Mouse (Mus musculus) spleen, postnatal 10 days (tissue): ENCODE results near the gene Tex14.
"Not testable (repeated sequence)": the region's sequence is repeated elsewhere in the genome, so short reads cannot be mapped to it uniquely, and the experiment has no call there.

Experiments used
- DNase-seq, 2 experiments: peaks; one replicate each; pipeline ENCODE4 v3.0.0; 2021 to 2022; ENCODE audit warnings: low spot score in 2 of 2

Tex14 gene

DNA sequence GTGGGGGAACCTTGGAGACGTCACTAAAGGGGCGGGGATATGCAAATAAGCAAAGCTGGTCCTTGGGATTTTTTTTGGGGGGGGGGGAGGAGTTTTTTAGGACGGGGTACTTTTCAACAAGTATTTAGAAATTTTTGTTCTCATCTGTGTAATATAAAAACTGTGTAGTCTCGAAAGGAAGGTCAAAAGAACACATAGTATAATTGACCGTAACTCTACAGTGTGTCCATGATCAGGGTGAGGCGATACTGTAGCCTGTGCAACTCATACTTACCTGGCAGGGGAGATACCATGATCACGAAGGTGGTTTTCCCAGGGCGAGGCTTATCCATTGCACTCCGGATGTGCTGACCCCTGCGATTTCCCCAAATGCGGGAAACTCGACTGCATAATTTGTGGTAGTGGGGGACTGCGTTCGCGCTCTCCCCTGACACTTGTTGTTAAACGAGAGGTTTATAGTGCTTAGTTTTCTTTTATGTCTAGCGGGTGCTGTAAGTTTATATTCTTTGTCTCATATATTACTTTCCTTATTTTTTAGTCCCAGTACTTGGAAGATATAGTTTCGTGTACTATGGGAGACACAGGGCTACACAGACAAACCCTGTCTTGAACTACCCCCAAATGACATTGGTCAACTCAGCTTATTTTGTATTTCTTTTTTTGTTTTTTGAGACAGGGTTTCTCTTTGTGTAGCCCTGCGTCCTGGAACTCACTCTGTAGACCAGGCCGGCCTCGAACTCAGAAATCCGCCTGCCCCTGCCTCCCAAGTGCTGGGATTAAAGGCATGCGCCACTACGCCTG, 21.8 kb downstream of the Tex14 start:
- peak; percentile 66 to 91 for DNase-seq

DNA sequence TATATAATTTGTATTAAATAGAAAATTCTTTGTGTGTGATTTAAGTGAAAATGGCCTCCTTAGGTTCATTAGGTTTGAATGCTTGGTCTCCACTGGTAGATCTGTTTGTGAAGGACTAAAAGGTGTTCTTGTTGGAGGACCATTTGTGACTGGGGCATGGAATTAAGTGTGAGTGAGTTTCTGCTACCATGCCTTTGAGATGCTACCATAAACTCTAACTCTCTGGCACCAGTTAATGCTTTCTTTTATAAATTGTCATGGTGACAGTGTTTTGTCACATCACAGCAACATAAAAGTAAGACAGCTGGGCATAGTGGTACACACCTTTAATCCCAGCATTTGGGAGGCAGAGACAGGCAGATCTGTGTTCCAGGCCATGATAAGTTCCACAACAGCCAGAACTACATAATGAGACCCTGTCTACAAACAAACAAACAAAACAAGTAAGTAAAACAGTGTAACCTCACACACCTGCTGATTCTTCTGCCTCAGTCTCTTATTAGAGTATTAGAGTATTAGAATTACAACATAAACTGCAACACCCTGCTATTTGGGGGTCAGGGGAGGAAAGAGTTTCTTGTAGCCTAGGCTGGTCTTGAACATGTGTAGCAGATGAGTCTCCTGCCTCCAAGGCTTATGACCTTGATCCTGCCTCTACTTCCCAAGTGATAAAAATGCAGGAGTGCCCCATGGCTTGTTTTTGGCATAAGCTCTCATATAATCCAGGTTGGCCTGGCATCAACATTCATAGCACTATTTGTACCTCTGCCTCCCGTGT, 22.6 kb downstream of the Tex14 start:
- no peak for DNase-seq

DNA sequence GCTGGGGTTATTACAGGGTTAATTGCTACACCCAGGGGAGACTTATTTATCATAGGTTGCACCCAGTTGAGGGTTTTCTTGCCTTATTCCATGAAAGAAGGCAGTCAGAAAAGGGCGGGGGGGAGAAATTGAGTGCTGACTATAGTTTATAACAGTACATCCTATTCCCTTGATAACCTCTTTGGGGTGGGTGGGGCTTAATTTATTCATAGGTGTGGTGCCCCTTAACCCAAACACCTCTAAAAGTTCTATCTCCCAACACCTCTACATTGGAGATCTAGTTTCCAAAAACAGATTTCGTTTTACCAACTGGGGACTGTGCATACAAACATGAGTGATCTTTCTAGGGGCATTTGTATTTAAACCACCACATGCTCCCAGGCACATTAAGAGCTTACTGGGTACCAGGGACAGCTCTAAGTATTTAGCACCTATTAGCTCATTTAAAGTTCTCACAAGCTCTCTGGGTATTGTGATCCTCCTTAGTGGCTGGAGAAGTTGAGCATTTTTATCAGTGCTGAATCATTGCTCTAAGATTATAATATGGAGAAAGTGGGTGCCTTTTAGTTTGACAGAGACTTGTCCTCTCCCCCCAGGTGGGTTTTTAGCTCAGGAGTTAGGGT, 23.3 kb downstream of the Tex14 start:
- DNase-seq = no peak

DNA sequence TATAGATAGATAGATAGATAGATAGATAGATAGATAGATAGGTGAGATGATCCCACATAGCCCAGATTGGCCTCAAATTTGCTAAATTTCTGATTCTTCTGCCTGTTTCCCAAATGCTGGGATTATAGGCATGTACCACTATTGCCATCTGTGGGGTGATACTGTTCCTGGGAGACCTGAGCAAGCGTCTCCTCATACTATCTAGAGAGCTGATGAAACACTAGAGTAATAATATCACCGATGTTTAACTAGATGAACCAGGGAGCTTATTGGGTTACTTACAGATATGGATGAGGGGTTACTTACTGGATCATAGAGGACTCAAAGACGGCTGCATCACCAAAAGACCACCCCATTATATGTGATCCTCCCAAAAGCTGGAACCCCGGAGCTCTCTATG, 24.5 kb downstream of the Tex14 start:
- DNase-seq = no peak

DNA sequence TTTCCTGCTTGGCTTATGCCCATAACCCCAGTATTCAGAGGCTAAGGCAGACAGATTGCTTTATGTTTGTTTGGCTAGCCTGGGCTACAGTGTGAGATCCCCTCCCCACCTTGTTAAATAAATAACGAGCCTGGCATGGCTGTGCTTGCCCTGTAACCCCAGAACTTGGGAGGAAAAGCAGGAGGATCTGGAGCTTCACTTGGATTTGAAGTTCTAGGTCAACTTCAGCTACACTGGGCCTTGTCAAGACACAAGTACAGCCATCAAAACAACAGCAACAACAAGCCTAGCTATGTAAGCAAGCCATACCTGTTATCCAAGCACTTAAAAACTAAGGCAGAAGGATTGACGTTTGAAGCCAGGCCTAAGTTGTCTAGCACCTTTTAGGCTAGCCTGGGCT, 25.5 kb downstream of the Tex14 start:
- DNase-seq = no peak

DNA sequence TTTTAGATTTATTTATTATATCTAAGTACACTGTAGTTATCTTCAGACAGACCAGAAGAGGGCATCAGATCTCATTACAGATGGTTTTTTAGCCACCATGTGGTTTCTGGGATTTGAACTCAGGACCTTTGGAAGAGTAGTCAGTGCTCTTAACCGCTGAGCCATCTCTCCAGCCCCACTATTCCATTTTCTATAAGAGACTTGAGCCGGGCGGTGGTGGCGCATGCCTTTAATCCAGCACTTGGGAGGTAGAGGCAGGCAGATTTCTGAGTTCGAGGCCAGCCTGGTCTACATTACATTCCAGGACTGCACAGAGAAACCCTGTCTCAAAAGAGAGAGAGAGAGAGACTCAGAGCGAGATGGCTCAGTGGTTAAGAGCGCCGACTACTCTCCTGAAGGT, 26.9 kb downstream of the Tex14 start:
- not testable (repeated sequence) for DNase-seq

DNA sequence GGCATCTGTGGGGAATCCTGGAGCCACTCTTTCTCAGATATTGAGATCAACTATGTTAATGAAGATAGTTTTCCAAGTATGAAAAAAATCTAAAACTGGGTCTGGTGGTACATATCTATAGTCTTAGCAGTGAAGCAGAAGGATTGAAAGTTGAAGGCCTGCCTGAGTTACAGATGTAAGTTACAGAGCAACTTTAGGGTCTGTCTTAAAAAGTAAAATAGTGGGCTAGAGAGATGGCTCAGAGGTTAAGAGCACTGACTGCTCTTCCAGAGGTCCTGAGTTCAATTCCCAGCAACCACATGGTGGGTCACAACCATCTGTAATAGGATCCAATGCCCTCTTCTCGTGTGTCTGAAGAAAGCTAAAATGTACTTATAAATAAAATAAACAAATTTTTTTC, 27.6 kb downstream of the Tex14 start:
- no peak for DNase-seq

DNA sequence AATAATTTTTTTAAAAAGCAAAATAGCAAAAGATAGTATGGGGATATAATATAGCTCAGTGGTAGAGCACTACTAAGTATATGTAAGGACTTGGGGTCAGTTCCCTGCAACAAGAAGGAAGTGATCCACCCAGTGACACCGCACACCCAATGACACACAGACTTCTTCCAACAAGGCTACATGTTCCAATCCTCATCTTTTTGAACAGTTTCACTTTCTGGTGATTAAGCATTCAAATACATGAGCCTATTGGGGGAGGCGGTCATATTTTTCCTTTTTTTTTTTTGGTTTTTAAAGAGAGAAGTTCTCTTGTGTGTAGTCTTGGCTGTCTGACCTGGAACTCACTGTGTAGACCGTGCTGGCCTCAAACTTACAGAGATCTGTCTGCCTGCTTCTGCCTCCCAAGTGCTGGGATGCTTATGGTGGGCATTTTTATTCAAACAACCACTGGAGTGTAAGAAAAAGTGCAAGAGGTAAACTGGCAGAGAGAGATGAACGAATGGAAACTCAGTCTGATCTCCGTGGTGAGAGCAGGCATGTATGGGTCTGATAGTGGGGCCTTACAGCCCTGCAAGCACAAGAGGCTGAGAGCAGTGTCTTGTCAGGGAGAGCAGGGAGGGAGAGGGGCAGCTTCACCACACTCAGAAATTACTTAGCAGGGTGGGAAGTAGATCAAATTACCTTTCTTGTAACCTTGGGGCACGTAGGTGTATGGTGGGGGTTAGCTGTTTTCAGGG, 28.2 kb downstream of the Tex14 start:
- no peak for DNase-seq

DNA sequence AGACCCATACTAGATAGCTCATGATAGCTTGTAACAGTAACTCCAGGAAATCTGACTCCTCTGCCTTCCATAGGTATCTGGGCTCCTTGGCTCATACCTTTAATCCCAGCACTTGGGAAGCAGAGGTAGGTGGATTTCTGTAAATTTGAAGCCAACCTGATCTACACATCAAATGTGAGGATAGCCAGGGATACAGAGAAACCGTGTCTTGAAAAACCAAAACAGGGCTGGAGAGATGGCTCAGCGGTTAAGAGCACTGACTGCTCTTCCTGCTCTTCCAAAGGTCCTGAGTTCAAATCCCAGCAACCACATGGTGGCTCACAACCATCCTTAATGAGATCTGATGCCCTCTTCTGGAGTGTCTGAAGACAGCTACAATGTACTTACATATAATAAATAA, 30.2 kb downstream of the Tex14 start:
- not testable (repeated sequence) for DNase-seq

DNA sequence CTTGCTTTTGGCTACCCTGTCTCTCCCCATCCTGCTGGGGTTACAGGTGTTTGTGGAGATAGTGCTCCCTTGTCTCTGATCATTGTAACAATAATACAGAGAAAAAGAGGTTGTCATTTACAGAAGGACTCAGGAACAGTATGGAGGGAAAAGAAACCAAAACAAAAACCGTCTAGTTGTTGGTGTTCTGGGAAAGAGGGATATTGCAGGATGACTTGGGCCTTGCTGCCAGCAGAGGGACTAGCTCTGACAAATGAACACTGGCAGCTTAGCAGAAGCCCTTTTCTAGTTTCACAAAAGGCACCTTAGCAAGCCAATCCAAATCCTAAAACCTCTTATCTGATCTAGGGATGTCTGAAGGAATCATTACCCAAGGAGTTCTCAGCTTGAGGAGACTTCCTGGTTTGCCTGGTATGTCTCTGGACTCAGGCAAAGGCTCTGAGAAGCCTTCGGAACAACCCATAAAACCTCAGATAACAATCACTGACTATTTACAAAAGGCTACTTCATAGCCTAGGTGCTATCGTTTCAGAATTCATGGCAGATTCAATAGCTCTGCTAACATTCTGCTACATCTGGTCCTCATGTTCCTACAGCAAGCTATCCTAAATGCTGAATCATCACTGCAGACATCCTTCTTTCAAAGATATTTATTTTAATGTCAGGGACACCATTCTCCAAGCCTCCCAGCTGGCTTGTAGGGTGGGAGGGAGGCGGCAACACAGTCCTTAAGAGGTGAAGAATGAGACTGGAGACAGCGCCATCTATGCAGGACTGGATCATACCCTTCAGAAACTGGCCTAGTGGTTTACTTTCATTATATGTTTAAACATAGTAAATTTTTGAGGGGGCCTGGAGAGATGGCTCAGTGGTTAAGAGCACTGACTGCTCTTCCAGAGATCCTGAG, 31.7 kb downstream of the Tex14 start:
- no peak for DNase-seq

DNA sequence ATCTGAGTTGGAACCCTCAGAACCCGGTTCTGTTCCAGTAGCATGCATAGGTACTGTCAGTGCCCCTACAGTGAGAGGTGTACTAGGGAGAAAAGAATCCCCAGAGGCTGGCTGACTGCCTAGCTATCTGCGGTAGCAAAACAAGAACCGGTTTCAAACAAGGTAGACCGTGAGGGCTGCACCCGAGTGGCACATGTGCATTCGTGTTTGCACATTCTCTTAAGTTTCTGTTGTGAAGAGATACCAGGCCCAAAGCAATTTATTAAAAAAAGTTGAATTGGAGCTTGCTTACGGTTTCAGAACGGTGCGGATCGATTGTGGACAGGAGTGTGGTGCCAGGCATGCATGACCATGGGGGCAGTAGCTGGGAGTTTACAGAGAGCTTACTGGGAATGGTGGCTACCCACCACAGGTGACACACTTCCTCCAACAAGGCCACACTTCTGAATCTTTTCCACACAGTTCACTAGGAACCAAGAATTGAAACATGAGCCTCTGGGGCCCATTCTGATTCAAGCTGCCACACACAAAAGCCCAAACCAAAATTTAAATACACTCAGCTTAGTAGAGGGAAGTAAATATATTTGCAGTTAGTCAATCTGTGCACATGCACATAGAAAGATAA, 35.0 kb downstream of the Tex14 start:
- no peak for DNase-seq

DNA sequence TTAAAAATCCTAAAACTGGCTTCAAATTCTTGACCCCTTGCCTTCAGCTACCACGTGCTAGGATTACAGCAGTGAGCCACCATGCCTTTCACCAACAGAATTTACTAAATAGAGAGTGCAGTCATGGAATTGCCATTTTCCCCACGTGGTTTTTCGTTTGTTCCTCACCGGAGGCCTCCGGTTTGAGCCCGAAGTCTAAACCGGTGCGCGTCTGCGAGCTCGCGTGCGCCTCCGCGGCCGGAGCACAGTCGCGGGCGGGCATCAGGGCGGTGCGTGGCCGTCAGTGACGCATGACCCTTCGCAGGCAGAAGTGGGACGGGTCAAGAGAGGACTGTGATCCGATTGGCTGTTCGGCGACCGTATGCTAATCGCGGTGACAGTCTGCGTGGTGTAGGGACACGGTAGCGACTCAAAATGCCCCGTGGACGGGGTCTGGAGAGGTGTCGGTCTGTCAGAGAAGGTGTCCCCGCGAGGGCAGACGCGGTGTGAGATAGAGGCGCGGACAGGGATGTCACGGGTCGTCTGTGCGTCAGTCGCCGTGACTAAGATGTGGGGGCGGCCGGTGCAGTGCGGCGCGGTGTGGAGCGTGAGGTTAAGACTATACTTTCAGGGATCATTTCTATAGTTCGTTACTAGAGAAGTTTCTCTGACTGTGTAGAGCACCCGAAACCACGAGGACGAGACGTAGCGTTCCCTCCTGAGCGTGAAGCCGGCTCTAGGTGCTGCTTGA, 37.9 kb downstream of the Tex14 start:
- DNase-seq = peak; percentile 73 to 76

DNA sequence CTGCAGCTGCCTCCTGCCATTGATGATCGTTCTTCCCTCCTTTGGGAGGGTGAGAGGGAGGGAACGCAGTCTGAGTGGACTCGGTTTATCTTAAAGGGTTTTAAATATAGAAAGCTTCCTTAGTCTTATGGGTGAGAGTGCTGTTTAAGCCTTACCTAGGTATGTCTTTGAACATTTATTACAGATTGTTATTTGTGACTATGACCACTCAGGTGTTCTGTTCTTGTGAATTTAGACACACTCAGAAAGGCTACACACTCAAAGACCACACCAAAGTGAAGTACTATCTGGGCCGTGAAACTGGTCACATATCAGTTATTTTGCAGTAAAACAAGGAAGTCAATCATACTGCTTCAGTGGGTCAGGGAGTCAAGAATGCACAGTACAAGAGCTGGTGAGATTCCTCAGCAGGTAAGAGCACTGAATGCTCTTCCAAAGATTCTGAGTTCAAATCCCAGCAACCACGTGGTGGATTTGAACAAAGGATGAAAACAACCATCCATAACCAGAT, 38.6 kb downstream of the Tex14 start:
- peak in 1 of 2 experiments; percentile 72 for DNase-seq

DNA sequence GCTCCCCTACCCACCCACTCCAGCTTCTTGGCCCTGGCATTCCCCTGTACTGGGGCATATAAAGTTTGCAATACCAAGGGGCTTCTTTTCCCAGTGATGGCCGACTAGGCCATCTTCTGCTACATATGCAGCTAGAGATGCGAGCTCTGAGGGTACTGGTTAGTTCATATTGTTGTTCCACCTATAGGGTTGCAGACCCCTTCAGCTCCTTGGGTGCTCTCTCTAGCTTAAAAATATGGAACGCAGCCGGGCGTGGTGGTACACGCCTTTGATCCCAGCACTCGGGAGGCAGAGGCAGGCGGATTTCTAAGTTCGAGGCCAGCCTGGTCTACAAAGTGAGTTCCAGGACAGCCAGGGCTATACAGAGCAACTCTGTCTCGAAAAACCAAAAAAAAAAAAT, 39.2 kb downstream of the Tex14 start:
- DNase-seq = not testable (repeated sequence)

DNA sequence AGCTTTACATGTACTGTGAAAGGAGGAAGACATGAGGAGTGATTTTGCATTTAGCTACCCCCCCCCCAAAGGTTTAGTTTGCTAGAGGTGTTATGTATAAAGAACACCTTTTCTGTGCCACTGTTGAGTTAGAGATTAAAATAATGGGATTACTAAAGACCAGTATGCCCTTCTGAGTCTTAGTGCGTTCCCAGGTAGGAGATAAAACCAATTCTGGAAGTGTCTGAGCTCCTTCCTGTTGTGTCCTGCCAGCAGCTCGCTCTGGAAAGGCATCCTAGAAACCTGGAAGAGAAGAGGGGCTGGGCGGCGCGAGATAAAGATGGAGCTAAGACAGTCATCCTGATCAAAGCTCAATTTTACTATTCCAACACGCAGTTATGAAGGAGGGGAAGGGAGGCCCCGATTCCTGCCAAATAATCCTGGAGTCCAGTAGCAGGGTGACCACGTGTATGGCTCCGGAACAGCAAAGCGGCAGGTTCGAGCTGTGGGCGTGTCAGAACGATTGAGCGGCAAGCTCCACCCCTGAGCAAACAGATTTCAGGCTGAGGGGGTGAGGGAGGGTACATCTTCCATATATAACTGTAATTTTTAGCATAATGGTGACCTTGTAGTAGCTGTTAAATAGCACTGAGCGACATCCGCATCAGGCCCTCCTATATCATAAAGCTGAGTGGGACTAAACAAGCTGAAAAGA, 40.0 kb downstream of the Tex14 start:
- no peak for DNase-seq

DNA sequence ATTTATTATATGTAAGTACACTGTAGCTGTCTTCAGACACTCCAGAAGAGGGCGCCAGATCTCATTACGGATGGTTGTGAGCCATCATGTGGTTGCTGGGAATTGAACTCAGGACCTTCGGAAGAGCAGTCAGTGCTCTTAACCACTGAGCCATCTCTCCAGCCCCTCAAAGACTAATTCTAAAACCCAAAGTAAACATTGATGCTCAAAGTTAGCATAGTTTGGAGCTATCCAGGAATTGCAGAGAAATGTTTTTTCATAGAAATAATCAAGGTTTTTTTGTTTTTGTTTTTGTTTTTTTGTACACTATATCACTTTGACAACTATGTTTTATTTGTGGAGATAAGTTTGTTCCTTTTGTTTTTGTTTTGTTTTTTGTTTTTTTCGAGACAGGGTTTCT, 40.7 kb downstream of the Tex14 start:
- DNase-seq = not testable (repeated sequence)

DNA sequence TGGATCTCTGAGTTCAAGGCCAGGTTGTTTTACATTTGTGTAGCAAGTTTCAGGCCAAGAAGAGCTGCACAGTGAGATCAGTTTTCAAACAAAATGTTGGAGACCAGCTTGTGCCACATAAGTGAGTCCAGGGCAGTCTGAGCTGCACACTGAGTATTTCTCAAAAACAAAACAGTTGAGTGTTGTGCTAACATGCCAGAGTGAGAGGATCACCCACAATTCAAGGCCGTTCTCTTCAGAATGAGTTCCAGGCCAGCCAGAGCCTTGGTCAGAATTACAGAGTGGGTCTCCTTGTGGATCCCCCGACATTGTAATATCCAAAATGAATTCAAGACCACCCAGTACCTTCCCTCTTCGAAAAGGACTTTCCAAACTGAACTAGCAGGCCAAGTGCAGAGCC, 41.3 kb downstream of the Tex14 start:
- DNase-seq = no peak

DNA sequence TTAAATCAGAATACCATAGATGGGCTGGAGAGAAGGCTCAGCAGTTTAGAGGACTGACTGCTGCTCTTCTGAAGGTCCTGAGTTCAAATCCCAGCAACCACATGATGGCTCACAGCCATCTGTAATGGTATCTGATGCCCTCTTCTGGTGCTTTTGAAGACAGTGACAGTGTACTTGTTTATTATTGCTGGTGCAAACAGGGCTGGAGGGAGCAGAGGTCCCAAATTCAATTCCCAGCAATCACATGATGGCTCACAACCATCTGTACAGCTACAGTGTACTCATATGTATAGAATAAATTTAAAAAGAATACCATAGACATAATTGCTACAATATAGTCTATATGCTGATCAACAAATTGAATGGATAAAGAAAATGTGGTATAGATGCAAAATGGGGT, 42.6 kb downstream of the Tex14 start:
- DNase-seq = no peak

DNA sequence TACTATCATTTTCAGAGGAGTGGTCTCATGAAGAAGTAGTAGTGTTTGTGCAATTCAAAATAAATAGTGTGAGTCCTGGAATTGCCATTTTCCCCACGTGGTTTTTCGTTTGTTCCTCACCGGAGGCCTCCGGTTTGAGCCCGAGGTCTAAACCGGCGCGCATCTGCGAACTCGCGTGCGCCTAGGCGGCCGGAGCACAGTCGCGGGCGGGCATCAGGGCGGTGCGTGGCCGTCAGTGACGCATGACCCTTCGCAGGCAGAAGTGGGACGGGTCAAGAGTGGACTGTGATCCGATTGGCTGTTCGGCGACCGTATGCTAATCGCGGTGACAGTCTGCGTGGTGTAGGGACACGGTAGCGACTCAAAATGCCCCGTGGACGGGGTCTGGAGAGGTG, 43.2 kb downstream of the Tex14 start:
- peak; percentile 87 to 92 for DNase-seq
